Mouse (Mus musculus) cerebellum, adult 18-20 months (tissue): ENCODE measurements around the gene Tspoap1.

Experiments
- DNase-seq, 2 experiments: peaks; one replicate each; pipeline ENCODE4 v3.0.0; 2021

The Tspoap1 gene

DNA sequence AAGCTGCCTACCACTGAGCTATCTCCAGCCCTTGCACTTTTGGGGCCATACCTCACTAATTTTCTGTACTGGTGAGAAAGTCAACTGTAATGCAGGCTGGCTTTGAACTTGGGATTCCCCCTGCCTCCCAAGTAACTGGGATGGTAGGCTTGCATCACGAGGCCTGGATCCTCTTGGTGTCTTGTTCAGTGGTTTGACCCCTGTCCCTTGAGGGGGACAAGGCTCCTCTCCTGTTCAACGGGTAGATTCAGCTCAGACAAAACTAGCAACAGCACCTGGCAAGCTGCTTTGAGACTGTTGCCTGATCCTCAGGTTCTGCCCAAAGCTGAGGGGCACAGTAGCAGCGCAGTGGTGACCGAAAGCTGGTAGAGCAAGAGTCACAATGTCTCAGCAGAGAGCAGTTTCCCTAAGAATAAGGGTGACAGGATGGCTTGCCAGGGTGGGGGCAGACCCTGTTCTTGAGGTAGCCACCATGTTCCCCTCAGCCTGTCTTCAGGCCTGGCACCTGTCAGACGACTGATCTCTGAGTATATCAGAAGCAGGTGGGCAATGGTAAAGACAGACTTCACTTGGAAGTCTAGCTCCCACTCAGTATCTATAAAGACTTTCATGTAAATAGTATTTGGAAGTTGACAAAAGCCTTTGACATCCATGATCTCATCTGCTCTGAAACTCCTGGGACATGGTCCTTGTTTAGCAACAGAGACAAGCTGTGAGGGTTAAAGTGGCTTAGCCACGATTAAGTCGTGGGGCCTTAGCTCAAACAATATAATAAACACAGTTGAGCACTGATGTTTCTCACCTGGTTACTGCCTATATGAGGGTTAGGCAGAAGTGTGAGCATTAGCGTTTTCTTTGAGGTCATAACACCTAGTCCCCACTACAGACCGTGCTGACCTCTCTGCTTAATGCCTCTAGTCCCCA, 14.4 kb upstream of the Tspoap1 start:
- no peak for DNase-seq

DNA sequence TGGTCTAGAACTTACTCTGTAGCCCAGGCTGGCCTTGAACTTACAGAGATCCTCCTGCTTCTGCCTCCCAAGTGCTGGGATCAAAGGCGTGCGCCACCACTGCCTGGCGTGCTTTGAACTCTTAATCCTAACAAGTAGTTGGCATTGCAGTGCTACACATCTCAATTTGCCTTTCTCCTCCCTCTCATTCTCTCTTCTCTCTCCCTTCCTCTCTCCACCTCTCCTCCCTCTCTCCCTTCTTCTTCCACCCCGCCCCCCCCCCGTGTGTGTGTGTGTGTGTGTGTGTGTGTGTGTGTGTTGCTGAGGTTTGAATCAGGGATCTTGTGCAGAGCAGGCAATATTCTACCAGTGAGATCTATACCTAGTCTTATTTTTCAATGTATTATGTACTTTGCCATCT, 13.0 kb upstream of the Tspoap1 start:
- no peak for DNase-seq

DNA sequence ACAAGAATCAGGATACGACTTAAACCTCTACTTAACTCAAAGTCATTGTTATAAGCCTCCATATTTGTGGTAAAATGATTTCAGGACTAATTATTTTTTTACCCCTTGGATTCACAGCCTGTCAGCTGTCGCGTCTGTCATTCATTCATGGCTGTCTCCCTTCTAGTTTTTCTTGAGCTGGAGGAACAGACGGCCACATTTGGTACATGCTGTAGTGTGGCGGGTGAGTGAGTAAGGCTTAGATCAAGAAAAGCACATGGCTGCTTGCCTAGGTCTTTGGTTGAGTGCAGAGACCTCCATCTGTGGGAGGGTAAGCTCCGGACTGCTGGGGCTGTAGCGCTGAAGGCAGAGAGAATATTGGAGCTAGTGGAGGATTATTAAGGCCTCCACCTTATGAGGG, 12.6 kb upstream of the Tspoap1 start:
- no peak for DNase-seq

DNA sequence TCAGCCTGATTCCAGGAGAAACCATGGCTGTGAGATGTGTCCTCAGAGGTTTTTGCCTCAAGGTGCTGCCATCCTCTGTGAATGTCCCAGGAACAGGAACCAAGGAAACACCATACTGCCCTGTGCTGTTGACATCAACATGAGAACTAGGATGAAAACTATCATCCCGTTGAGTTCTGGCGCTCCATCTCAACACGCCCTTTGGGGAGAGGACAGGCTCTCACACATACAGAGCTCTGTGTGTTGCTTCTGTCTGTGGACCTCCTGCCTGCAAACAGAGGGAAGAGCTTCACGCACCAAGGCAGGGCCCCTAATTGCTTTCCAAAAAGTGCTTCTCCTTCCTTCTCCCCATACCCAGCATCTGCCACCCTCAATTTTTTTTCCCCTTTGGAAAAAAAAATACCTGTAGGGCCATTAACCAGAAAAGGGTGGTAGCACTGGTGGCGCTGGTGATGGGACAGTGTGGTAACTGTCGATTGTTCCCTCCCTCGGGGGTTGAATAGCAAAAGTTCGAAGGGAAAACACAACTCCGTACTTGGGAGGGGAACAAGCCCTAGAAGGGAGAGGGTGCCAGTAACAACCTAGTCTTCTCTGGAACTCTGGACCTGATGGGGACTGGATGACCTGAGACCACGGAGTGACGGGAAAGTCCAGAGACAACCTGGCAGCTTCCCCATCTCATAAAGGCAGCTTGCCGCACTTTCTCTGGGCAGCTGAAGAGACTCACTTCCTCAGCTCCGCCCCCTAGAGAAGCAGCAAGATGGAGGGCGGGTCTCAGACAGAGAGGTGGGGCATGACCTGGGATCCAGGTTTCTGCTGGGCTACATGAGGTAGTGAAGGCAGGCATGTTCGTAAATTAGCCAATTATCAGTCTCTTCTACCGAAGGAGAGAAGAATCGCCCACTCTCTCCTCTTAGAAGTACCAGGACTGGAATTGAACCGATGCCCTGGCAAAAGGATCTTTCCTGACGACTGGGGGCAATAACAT, 11.9 kb upstream of the Tspoap1 start:
- DNase-seq = no peak

DNA sequence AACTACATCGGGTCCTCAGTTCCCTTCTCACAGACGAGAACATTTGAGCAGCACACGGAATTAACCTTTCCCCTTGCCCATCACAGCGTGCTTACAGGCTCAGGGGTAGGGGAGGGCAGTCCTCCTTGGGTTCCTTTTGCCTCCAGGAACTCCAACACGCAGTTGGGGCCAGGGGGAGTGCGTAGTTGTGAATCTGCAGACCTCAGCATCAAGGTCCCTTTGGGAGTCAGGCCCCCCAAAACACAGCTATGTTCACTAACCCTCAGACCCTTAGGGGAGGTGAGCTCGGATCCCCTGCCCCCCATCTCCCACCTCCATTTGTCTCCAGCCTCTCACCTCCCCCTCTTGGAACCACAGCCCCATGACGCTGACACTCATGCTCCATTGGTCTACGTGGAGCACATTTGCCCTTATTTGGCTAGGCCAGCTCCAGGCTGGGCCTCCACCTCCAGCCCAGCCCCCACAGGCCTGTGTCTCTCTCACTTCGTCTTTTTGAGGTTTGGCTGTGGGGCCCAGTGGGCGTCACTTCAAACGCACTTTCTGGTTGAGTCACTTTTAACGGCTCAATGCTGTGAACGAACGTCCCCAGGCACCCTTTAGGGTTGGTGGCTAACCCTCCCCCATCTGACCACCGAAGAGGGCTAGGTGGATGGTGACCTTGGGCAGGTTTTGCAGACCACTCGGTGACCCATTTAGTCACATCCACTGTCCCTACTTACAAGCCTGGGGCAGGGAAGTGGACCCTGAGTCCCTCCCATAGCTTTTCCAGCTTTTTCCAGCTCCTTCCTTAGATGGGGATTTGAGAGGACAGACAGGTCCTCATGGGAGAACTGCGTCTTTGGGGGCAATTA, 10.9 kb upstream of the Tspoap1 start:
- DNase-seq = no peak

DNA sequence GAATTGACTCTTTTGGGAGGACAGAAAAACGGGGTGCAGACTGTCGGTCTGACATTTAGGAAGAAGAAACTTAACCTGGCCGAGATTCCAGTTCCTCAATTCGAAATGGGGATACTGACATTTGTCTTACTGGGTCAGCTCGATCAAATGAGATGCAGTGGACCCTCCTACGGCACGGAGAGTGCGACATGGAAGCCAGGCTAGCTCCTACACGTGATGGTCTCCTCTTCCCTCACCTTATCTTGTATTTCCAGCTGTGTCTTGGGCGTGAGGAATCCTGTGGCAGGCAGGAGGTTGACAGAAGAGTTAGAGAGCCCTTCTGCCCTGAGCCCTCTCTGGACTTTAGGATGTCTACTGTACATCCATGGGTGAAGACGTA, 10.3 kb upstream of the Tspoap1 start:
- no peak for DNase-seq

DNA sequence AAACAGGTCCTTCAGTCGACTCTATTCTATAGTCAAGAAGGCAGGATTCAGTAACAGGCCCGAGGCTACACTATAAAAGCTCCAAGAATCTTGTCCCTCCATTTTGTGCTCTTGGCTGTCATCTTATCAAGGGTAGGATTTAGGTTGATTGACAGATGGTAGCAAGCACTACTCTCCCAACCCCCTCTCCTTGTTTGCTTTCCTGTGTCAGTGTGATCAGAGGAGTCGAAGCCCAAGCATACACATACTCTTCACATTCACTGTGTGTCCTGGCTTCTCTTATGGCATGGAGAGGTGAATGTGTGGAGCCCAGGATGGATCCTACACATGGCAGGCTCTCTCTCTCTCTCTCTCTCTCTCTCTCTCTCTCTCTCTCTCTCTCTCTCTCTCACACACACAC, 9.8 kb upstream of the Tspoap1 start:
- no peak for DNase-seq

DNA sequence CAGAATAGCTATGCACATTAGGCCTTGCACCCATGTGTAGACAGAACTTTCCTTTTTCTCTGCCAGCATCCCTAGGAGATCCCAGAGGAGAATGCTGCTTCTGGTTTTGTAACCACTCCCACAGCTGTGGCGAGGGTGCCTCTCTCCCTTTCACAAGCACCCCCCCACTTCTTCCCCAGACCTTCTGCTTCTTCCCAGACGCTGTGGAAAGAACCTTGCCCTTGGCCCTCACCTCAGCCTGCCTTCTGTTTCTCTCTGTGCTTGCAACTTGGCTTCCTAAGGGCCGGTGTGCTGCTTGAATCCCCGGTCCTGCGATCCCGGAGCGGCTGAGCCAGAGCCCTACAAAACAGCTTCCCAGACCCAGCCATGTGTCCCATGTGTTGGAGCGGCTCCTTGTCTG, 9.3 kb upstream of the Tspoap1 start:
- DNase-seq = no peak

DNA sequence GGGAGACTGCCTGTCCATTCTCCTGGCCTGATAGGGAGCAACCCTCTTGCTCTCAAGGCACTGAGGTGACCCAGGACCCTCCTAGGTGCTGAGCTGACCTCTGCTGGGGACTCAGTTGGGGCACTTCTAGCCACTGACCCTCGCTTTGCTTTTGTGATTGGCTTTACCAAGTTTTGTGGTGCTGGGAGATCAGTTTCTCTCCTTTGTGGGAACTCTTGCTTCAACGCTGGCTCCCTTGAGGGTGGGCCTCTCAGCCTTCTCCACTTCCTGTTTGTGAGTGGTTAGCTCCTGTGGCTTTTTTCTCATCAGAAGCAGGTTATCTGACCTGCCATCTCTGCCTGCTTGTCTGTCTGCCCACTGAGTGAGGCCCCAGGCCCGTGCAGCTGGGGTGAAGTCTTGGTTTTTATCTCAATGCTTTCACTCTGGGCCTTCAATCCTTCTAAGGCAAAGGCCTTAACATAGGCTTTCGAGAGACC, 8.8 kb upstream of the Tspoap1 start:
- no peak for DNase-seq

DNA sequence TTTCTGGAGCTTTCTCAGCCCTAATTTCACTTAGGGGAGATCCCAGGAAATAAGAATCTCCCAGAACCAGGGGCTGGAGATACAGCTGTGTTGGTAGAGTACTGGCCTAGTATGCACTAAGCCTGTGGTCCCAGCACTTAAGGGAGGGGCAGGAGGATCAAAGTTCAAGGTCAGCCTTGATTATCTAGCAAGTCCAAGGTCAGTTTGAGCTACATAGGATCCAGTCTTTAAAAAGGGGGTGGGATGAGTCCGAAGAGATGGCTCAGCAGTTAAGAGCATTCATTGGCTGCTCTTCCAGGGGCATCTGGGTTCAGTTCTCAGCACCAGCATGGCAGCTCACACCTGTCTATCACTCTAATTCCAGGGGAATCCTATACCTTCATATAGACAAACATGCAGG, 8.0 kb upstream of the Tspoap1 start:
- DNase-seq = no peak

DNA sequence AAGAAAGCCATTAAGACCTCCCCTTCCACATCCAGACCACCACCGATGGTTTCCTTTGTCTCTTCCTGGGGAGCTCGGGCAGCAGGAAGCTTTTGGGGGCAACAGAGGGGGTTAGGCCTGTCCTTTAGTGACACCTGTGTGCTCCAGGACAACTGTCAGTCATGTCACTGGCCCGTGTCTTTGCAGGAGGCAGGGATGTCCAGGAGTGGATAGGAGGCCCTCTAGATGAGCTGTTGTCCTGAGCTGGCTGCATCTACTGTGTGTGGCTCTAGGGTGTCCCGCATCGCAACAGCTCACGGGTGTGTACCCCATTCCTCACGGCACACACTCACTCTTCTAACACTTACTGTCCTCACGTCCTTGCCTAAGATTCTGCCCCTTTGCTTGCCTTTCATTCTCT, 7.1 kb upstream of the Tspoap1 start:
- DNase-seq = no peak

DNA sequence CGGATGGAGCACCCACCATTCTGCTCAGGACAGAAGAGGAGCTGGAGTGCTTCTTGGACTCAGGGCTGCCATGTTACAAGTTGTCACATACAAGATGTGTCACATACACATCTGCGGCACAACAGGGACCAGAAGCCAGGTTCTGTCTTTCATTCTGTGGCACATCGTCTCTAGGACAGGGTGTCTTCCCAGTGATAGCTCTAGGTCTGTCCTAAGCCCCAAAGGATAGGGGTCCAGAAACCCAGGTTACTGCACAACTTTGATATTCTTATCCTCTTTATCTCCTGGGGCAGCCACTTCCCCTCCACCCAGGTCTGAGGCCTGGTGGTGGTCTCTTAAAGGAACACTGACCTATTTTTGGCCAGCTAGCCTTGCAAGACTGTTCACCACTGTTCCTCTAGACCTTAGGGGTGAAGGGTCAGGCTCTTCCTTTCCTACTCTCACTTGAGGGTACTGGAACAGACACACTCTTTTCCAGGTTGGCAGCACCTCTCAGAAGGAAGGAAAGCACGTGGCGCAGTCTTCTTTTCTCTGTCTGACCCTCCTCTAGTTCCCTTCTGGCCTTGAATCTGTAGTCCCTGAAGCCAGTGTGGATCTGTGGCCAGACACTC, 6.3 kb upstream of the Tspoap1 start:
- no peak for DNase-seq

DNA sequence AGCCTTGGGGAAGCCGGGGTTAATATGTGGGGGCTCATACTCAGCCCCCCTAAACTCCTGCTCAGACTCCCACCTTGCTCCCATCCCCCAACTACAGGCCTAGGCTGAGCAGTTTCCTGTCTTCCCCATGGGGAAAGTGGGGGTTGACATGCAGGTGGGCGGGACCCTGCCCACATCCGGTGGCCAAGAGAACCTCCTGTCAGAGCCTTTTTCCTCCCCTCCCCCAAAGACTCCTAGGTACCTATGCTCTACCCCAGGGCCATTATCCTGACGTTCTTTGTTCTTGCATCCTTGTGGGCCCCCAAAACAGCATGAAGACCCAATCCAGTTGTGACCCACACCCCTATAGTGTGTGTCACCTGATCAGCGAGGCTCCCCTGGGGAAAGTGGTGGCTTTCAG, 5.7 kb upstream of the Tspoap1 start:
- no peak for DNase-seq

DNA sequence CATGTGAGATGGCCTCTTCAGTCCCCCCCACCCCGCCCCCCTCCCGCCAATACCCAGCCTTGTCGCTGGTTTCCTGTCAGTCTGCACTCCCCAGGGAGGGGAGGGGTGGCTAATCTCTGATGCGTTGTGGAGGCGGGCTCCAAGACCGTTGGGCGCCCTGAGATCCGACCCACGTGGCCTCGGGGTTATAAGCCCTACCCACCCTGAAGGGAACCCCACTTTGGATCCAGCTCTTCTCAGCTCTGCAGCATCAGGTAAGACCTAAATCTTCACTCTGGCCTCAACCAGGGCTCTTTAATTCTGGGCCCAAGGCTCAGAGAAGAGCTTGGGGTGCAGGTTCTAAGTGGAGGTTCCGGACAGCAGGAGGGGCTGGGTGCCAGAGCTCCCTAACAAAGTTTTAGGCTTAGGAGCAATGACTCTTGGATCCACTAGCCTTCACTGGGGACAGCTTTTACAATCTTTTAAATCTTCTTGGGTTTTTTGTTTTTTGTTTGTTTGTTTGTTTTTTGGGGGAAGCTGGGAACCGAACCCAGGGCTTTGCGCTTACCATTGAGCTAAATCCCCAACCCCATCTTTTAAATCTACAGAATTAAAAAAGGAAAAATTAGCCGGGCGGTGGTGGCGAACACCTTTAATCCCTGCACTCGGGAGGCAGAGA, 4.9 kb upstream of the Tspoap1 start:
- DNase-seq = no peak

DNA sequence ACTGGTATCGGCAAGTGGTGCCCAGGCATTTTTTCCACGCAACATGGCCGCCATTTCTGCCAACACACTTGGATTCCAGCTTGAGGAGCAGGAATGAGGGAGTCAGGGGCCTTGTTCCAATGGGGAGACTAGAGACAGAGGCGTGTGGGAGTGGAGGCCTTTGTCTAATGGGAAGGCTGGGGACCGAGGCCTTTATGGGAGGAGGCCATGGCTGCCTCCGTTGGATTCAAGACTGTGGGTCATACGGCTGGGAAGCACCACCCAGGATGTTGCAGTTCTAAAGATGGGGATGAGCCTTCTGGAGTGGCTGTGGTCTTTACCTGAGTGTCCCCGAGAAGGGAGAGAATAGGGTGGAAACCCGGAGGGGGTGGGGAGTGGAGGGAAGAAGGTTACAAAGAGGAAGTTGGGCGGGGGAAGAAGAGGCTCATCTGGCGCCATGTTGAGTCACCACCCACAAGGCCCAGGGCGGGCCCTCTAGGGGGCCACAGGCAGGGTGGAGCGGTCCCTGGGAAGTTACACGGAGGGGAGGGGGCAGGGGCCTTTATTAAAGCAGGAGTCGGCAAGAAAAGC, 4.0 kb upstream of the Tspoap1 start:
- DNase-seq = no peak

DNA sequence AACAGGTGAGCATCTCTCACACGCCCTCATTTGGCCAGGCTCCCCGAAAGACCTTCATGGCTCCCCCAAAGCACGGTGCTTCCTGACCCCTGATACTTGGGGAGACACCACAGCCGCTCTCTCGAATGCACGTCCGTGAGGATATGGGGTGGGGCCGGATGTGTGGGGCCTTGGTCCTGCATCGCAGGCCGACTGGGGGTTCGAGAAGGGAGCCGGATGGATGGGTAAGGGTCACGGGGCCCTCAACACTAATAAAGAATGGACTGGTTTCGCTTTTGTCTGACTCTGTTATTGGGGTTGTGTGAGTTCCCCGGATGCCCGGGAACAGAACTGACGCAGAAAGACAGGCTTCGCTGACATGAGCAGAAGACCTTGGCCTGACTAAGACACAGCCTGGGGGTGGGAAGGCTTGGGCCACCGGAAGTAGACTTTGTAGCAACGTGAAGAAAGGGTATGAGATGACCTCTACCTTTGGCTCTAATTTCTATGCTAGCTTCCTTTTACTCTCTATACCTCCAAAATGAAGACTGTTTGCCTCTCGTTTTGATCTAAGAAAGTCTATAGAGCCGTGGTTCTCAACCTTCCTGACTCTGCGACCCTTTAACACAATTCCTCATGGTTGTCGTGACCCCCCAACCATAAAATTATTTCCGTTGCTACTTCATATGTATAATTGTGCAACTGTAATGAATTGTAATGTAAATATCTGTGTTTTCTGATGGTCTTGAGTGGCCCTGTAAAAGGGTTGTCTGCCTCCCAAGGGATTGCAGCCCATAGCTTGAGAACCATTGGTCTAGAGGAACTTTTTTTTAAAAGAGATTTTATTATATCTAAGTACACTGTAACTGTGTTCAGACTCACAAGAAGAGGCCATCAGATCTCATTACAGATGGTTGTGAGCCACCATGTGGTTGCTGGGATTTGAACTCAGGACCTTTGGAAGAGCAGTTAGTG, 3.1 kb upstream of the Tspoap1 start:
- DNase-seq = no peak

DNA sequence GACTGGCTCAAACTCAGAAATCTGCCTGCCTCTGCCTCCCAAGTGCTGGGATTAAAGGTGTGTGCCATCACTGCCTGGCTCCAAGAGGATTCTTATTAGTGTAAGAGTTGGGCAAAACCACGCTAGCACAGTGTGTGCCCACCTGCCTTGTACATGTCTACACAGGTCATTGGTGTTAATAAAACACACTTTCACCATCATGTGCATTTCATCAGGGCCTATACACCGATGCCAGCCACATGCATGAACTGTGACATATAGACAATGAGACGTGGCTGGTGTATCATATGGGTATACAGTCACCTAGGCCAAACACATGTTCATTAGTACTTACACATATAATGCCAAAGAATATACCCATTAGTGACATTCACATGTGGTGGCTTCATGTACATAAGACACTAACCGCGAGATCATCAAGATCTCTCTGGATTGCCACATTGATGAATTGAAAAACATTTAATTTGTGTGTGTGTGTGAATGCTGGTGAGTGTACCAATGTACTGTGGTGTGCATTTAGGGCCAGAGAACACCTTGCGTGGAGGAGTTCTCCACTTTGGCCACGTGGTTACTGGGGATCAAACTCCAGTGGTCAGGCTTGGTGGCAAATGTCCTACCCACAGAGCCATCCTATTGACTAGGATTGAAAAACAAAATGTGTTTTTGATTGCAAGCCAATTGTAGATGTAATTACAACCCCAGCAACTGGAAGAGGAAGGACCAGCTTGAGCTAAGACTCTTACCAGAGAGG, 2.0 kb upstream of the Tspoap1 start:
- no peak for DNase-seq

DNA sequence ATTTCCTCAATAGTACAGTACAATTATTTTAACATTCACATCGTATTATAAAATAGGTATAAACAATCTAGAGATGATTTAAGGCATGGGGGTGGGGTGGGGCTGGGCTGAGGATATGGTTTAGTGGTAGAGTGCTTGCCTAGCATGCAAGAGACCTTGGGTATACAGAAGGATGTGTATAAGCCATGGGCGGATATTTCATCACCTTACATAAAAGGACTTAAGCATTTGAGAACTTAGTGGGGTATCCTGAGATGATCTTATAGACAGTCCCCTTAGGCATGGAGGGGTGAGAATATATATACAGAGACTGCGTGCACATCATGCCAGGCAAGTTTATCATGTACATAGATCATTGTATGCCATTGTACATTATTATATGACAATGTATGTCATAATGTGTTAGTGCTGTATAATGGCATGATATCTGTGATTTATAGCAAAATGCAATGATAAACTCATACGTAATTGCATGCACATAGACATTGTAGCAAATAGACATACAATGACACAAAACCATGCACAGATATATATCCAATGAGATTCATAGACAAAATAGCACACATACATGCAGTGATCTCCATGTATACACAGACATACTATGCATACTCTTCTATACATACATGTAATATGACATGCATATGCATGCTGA, 1.3 kb upstream of the Tspoap1 start:
- no peak for DNase-seq

DNA sequence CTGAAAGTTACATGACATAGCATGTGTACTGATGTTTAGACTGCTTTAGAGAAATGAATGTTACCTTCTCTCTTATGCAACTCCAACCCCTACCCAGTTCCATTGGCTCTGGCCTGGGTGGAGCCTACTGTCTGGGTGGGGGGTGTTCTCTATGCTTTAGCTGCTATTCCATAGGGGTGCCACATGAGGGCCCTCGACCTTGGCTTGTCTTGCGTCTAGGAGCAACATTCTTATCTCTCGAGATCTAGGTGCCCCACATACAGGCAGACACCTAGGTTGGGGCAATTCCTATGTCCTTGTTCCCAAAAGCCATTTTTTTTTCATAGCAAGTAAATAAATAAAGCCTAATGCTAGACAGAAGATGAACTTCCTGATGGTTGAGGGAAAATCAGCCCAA, 734 bp upstream of the Tspoap1 start:
- peak; percentile 53 for DNase-seq
